ENCODE assay signal across 21 mouse cellular contexts in genomic region chr17:26018388-26018787, GRCm38 (mm10). TPM values are rescaled to one million over a fixed set of nuclear protein-coding genes. Genes with fewer than 3 reads are reported as not detected.
DNase-seq lines count a peak whose midpoint lies in the region; ATAC-seq and TF ChIP-seq lines count a peak whose summit lies in the region.
"Had no signal": no experiment of that assay in that cellular context is flagged by ENCODE, and none has a peak within 500 bp of the region (broad histone marks: within the 10 kb centered on the region; RNA-seq: fewer than 3 reads in every experiment).

No protein-coding gene starts in this region.

- WGBS in cerebellum, adult 2 months = 32% methylated on average over 3 of the region's 3 CpGs
- WGBS in heart, embryonic 14.5 days = 41% methylated on average over 3 of the region's 3 CpGs
- WGBS in kidney, adult 2 months = 37% methylated on average over 3 of the region's 3 CpGs
- 51% methylated on average over 3 of the region's 3 CpGs for WGBS in intestine, postnatal 0 days

- no peaks in the 10 kb centered on the region for H3K9me3 ChIP-seq in heart, embryonic 14.5 days (ENCODE audit: control insufficient read depth, low read length)
- no peaks in the 10 kb centered on the region for H3K9me3 ChIP-seq in intestine, postnatal 0 days (ENCODE audit: control insufficient read depth)
- H3K9me3 ChIP-seq: embryonic facial prominence, embryonic 13.5 days; hindbrain, embryonic 13.5 days; liver, embryonic 12.5 days; megakaryocyte, embryonic 14.5 days had no signal

- peaks cover 11% of the 10 kb centered on the region for H3K4me1 ChIP-seq in cerebellum, adult 2 months (ENCODE audit: control insufficient read depth, insufficient read depth, low read length)
- peaks cover 15 to 27% of the 10 kb centered on the region in 2 experiments for H3K4me1 ChIP-seq in heart, embryonic 14.5 days (ENCODE audit: control insufficient read depth in 2 of 2, insufficient read depth in 2 of 2, low read length in 2 of 2)
- peaks cover 15% of the 10 kb centered on the region for H3K4me1 ChIP-seq in kidney, adult 2 months (ENCODE audit: control insufficient read depth, insufficient read depth, low read length)
- H3K4me1 ChIP-seq in intestine, postnatal 0 days (replicated peaks; ENCODE audit: control insufficient read depth, insufficient read depth, low read length) = no peaks in the 10 kb centered on the region
- H3K4me1 ChIP-seq: embryonic facial prominence, embryonic 13.5 days; hindbrain, embryonic 13.5 days had no signal

- peaks cover 24% of the 10 kb centered on the region for H3K36me3 ChIP-seq in heart, embryonic 14.5 days (ENCODE audit: control insufficient read depth, insufficient read depth, low read length)
- peaks cover 4% of the 10 kb centered on the region; the same call in 1 of the 2 replicates for H3K36me3 ChIP-seq in kidney, adult 2 months (ENCODE audit: control insufficient read depth, insufficient read depth, low read length)
- H3K36me3 ChIP-seq in intestine, postnatal 0 days (ENCODE audit: control insufficient read depth, insufficient read depth) = peaks cover 19% of the 10 kb centered on the region
- H3K36me3 ChIP-seq: liver, embryonic 12.5 days had no signal

- 0 out of 2 replicates have a peak overlapping the region, but pooled peaks have one; percentile 5 for H3K9ac ChIP-seq in heart, embryonic 14.5 days (ENCODE audit: low read length)
- H3K9ac ChIP-seq in intestine, postnatal 0 days (ENCODE audit: low read depth, low read length) = no peak overlapping the region
- H3K9ac ChIP-seq: embryonic facial prominence, embryonic 13.5 days; hindbrain, embryonic 13.5 days; liver, embryonic 12.5 days had no signal

- H3K27ac ChIP-seq in cerebellum, adult 2 months (ENCODE audit: insufficient read depth, low read length) = peak overlapping the region; percentile 82
- H3K27ac ChIP-seq in heart, embryonic 14.5 days (replicated peaks in 1 of 2; ENCODE audit: control insufficient read depth in 1 of 2, insufficient read depth in 1 of 2, low read depth in 2 of 2, low read length in 2 of 2) = peak overlapping the region; percentile 60 to 63; a peak in 3 of 4 replicates
- peak overlapping the region; percentile 90 for H3K27ac ChIP-seq in kidney, adult 2 months (ENCODE audit: insufficient read depth, low read depth, low read length)
- H3K27ac ChIP-seq in intestine, postnatal 0 days (ENCODE audit: low read depth, low read length) = peak overlapping the region; percentile 43; the same call in 1 of the 2 replicates
- H3K27ac ChIP-seq: embryonic facial prominence, embryonic 13.5 days; hindbrain, embryonic 13.5 days; liver, embryonic 12.5 days had no signal

- H3K4me2 ChIP-seq in heart, embryonic 14.5 days (ENCODE audit: low read length) = peak overlapping the region; percentile 32; the same call in 1 of the 2 replicates
- H3K4me2 ChIP-seq in intestine, postnatal 0 days (replicated peaks; ENCODE audit: low read depth) = no peak overlapping the region
- H3K4me2 ChIP-seq: embryonic facial prominence, embryonic 13.5 days; hindbrain, embryonic 13.5 days; liver, embryonic 12.5 days had no signal

- no peak overlapping the region for H3K4me3 ChIP-seq in cerebellum, adult 2 months (replicated peaks; ENCODE audit: insufficient read depth, low read depth, low read length)
- no peak overlapping the region for H3K4me3 ChIP-seq in heart, embryonic 14.5 days (ENCODE audit: control insufficient read depth in 1 of 2, insufficient read depth in 1 of 2, low read depth in 1 of 2, low read length in 2 of 2)
- peak overlapping the region; percentile 46 for H3K4me3 ChIP-seq in kidney, adult 2 months (ENCODE audit: insufficient read depth, low read depth, low read length)
- no peak overlapping the region for H3K4me3 ChIP-seq in intestine, postnatal 0 days (ENCODE audit: low read depth, low read length)
- H3K4me3 ChIP-seq: embryonic facial prominence, embryonic 13.5 days; hindbrain, embryonic 13.5 days; liver, embryonic 12.5 days; megakaryocyte, embryonic 14.5 days had no signal

- TF ChIP-seq POLR2A in cerebellum, adult 2 months (IDR thresholded peaks at IDR 0.05; ENCODE audit: borderline replicate concordance, insufficient read depth, low read length) = no peak
- no peak for TF ChIP-seq POLR2A in kidney, adult 2 months (IDR thresholded peaks at IDR 0.05; ENCODE audit: low read depth, low read length)

- no peak for TF ChIP-seq CTCF in cerebellum, adult 2 months (IDR thresholded peaks at IDR 0.05; ENCODE audit: borderline replicate concordance, insufficient read depth, low read depth, low read length)
- no peak for TF ChIP-seq CTCF in kidney, adult 2 months (conservative IDR thresholded peaks at IDR 0.05; ENCODE audit: insufficient read depth, insufficient read length, low read depth, low read length)
- no peak for TF ChIP-seq CTCF in intestine, postnatal 0 days (IDR thresholded peaks at IDR 0.05; ENCODE audit: low read depth)

- H3K27me3 ChIP-seq in cerebellum, adult 2 months (ENCODE audit: control insufficient read depth, insufficient read depth, low read length) = no peaks in the 10 kb centered on the region
- H3K27me3 ChIP-seq in heart, embryonic 14.5 days (ENCODE audit: control insufficient read depth, insufficient read depth, low read length) = no peaks in the 10 kb centered on the region
- no peaks in the 10 kb centered on the region for H3K27me3 ChIP-seq in kidney, adult 2 months (replicated peaks; ENCODE audit: control insufficient read depth, insufficient read depth, low read length)
- no peaks in the 10 kb centered on the region for H3K27me3 ChIP-seq in intestine, postnatal 0 days (replicated peaks; ENCODE audit: control insufficient read depth, insufficient read depth, low read length)
- H3K27me3 ChIP-seq: embryonic facial prominence, embryonic 13.5 days; hindbrain, embryonic 13.5 days; Patski had no signal

- no peak for DNase-seq in cerebellum, adult 2 months
- DNase-seq in cerebellum, adult 11 months = no peak
- DNase-seq in heart, adult 18-20 months = no peak
- DNase-seq in kidney, adult 2 months = peak; percentile 52
- DNase-seq in kidney, postnatal 4 days = no peak
- DNase-seq in frontal cortex, postnatal 36 days (ENCODE audit: low spot score in 2 of 2) = no peak
- DNase-seq: adrenal gland, postnatal 10 days; cerebellum, postnatal 14 days; gastrocnemius, postnatal 36 days; lung, adult 2 months; midbrain, embryonic 14.5 days; right cerebral cortex, postnatal 14 days; thymus, postnatal 36 days had no signal

- no peak for ATAC-seq in heart, embryonic 14.5 days (ENCODE audit: insufficient number of reproducible peaks, insufficient read depth, low FRiP score, low read depth)
- no peak for ATAC-seq in intestine, postnatal 0 days
- ATAC-seq: forebrain, embryonic 14.5 days; liver, embryonic 12.5 days; Patski had no signal

RNA-seq across cellular contexts. Expression of gene Capn15, which starts 32.8 kb away (rescaled TPM):
- 88.7 and 92.8 TPM in 2 replicates for polyA plus RNA-seq in cerebellum, adult 2 months (2012; rRNA removed)
- polyA plus RNA-seq in heart, embryonic 14.5 days (2014; fragmentation: Nextera tagmentation; extraction: Ambion mirVana) = 11.2 and 11.3 TPM in 2 replicates
- 1 to 10 TPM; 6.1 to 8.5 TPM for total RNA-seq in heart, adult 18-20 months (2021)
- polyA plus RNA-seq in kidney, adult 2 months (2012; rRNA removed) = 24.0 and 31.6 TPM in 2 replicates
- polyA plus RNA-seq in intestine, postnatal 0 days (2015; fragmentation: Nextera tagmentation; extraction: Ambion mirVana) = 29.5 and 37.4 TPM in 2 replicates

RNA-seq across cellular contexts. Expression of gene Rab11fip3, which starts 51.0 kb away (rescaled TPM):
- 81.8 and 82.9 TPM in 2 replicates for polyA plus RNA-seq in cerebellum, adult 2 months (2012; rRNA removed)
- polyA plus RNA-seq in heart, embryonic 14.5 days (2014; fragmentation: Nextera tagmentation; extraction: Ambion mirVana) = 12.3 and 12.8 TPM in 2 replicates
- total RNA-seq in heart, adult 18-20 months (2021) = 10 to 100 TPM; 30.6 to 30.7 TPM
- 454 and 517 TPM in 2 replicates for polyA plus RNA-seq in kidney, adult 2 months (2012; rRNA removed)
- 32.3 and 37.5 TPM in 2 replicates for polyA plus RNA-seq in intestine, postnatal 0 days (2015; fragmentation: Nextera tagmentation; extraction: Ambion mirVana)
